Mouse (Mus musculus) testis, adult 2 months (tissue): Measurements from ENCODE around the gene Tomt.

ENCODE experiments used
- CTCF ChIP-seq: fragments of 200-500 bp; IDR thresholded peaks from 2 replicates; pipeline ENCODE4 v1.5.1; 2012; ENCODE audit warnings: low read depth, mild to moderate bottlenecking, inconsistent platforms, low read length, moderate library complexity; ENCODE audit not compliant: control insufficient read depth, insufficient read depth, insufficient replicate concordance
- POLR2A ChIP-seq: fragments of 200-500 bp; IDR thresholded peaks from 2 replicates; pipeline ENCODE4 v1.6.1; 2012; ENCODE audit warnings: low read depth, mild to moderate bottlenecking, inconsistent platforms, low read length, moderate library complexity; ENCODE audit not compliant: control insufficient read depth

- no peak for TF ChIP-seq POLR2A
- TF ChIP-seq CTCF = no peak
Measured at GRCm38 (mm10) chr7:101888460-101888859, 17.7 kb downstream of the Tomt start.
